Mouse (Mus musculus): Measurements from ENCODE around the gene Nek6.

The Nek6 gene

GRCm38 (mm10) chr2:38509004-38509719 lies 2.3 kb upstream of the Nek6 start:
- intact Hi-C loops (cut with DNase I) = loop anchor here (5.0 kb wide), 1 partner anchor 43 kb away; no protein-coding TSS in a partner anchor

- intact Hi-C loops (cut with DNase I) = no loop called here
These were observed 1.3 kb upstream of the Nek6 start for GRCm38 (mm10) chr2:38510120-38510519.

- intact Hi-C loops (cut with DNase I) = no loop called here
These were observed 1.1 kb downstream of the Nek6 start for GRCm38 (mm10) chr2:38512308-38513182.

- intact Hi-C loops (cut with DNase I) = no loop called here
These were observed 1.7 kb downstream of the Nek6 start for GRCm38 (mm10) chr2:38513183-38513529.

GRCm38 (mm10) chr2:38514411-38514810 lies 3.0 kb downstream of the Nek6 start:
- intact Hi-C loops (cut with DNase I) = no loop called here

- intact Hi-C loops (cut with DNase I) = no loop called here
These were observed 4.0 kb downstream of the Nek6 start for GRCm38 (mm10) chr2:38515446-38515845.

- intact Hi-C loops (cut with DNase I) = no loop called here
These were observed 5.0 kb downstream of the Nek6 start for GRCm38 (mm10) chr2:38516471-38516870.

- intact Hi-C loops (cut with DNase I) = no loop called here
These were observed 5.6 kb downstream of the Nek6 start for GRCm38 (mm10) chr2:38517045-38517444.

GRCm38 (mm10) chr2:38518719-38519118 lies 7.3 kb downstream of the Nek6 start:
- intact Hi-C loops (cut with DNase I) = no loop called here

- intact Hi-C loops (cut with DNase I) = no loop called here
These were observed 8.5 kb downstream of the Nek6 start for GRCm38 (mm10) chr2:38519934-38520333.

- intact Hi-C loops (cut with DNase I) = no loop called here
These were observed 10.2 kb downstream of the Nek6 start for GRCm38 (mm10) chr2:38521618-38522017.

GRCm38 (mm10) chr2:38522354-38522753 lies 10.9 kb downstream of the Nek6 start:
- intact Hi-C loops (cut with DNase I) = no loop called here

GRCm38 (mm10) chr2:38523781-38524445 lies 12.5 kb downstream of the Nek6 start:
- intact Hi-C loops (cut with DNase I) = no loop called here

GRCm38 (mm10) chr2:38525034-38525433 lies 13.6 kb downstream of the Nek6 start:
- intact Hi-C loops (cut with DNase I) = no loop called here

GRCm38 (mm10) chr2:38529582-38530152 lies 18.2 kb downstream of the Nek6 start:
- intact Hi-C loops (cut with DNase I) = no loop called here

- intact Hi-C loops (cut with DNase I) = no loop called here
These were observed 19.5 kb downstream of the Nek6 start for GRCm38 (mm10) chr2:38530955-38531381.

GRCm38 (mm10) chr2:38533322-38533721 lies 21.9 kb downstream of the Nek6 start:
- intact Hi-C loops (cut with DNase I) = no loop called here

GRCm38 (mm10) chr2:38533767-38534166 lies 22.3 kb downstream of the Nek6 start:
- intact Hi-C loops (cut with DNase I) = no loop called here

GRCm38 (mm10) chr2:38534241-38534940 lies 22.9 kb downstream of the Nek6 start:
- intact Hi-C loops (cut with DNase I) = no loop called here

- intact Hi-C loops (cut with DNase I) = no loop called here
These were observed 23.6 kb downstream of the Nek6 start for GRCm38 (mm10) chr2:38535051-38535450.

All from adrenal gland (tissue).